ENCODE assay signal across 23 mouse cellular contexts in genomic region chr1:169695356-169695755, GRCm38 (mm10). TPM values are rescaled to one million over a fixed set of nuclear protein-coding genes. Genes with fewer than 3 reads are reported as not detected.
DNase-seq lines count a peak whose midpoint lies in the region; TF ChIP-seq lines count a peak whose summit lies in the region.
"Had no signal": no experiment of that assay in that cellular context is flagged by ENCODE, and none has a peak within 500 bp of the region (broad histone marks: within the 10 kb centered on the region; RNA-seq: fewer than 3 reads in every experiment).

No protein-coding gene starts in this region.

- peaks cover 28% of the 10 kb centered on the region for H3K4me1 ChIP-seq in embryonic fibroblast, embryonic 13.5 days (ENCODE audit: control insufficient read depth, insufficient read depth, low read length)
- H3K4me1 ChIP-seq: heart, embryonic 12.5 days; heart, embryonic 15.5 days; intestine, embryonic 15.5 days had no signal

- TF ChIP-seq CTCF in embryonic fibroblast, embryonic 13.5 days (IDR thresholded peaks at IDR 0.05; ENCODE audit: borderline replicate concordance, insufficient read depth, low read length), result no peak

- DNase-seq in 3T3-L1 (ENCODE audit: low read depth, low spot score), result peak; percentile 84
- DNase-seq in Muller cell, postnatal 12 days (ENCODE audit: inconsistent ontology term), result peak; percentile 74
- DNase-seq in retina, embryonic 14.5 days (ENCODE audit: low spot score), result no peak
- no peak for DNase-seq in right cerebral cortex, postnatal 14 days
- DNase-seq in urinary bladder, adult 2 months (ENCODE audit: low spot score), result no peak
- DNase-seq: adrenal gland, postnatal 10 days; adrenal gland, postnatal 36 days; B cell, adult 2 months; cerebellum, adult 18-20 months; cerebellum, adult 9-10 months; cerebellum, postnatal 14 days; forebrain, postnatal 0 days; gastrocnemius, postnatal 25 days; heart, adult 18-20 months; heart, postnatal 10 days; heart, postnatal 36 days had no signal

- no peak for TF ChIP-seq POLR2A in embryonic fibroblast, embryonic 13.5 days (IDR thresholded peaks at IDR 0.05; ENCODE audit: low read depth, low read length)

- peak overlapping the region; percentile 92 for H3K27ac ChIP-seq in embryonic fibroblast, embryonic 13.5 days (ENCODE audit: insufficient read depth, low read length)
- H3K27ac ChIP-seq: heart, embryonic 15.5 days; hindbrain, embryonic 10.5 days; hindbrain, embryonic 13.5 days; intestine, embryonic 15.5 days had no signal

- H3K4me3 ChIP-seq in embryonic fibroblast, embryonic 13.5 days (ENCODE audit: insufficient read depth, low read length), result no peak overlapping the region
- H3K4me3 ChIP-seq: heart, embryonic 12.5 days; heart, embryonic 15.5 days; hindbrain, embryonic 10.5 days; hindbrain, embryonic 13.5 days; intestine, embryonic 15.5 days had no signal

RNA-seq across cellular contexts. Expression of gene Rgs5, which starts 40.1 kb away (rescaled TPM):
- 1.9 and 2.6 TPM in 2 replicates for polyA plus RNA-seq in embryonic fibroblast, embryonic 13.5 days (2011; ENCODE audit: insufficient read length, low read depth, missing spikeins)
- 137 and 142 TPM in 2 replicates for polyA plus RNA-seq in urinary bladder, adult 2 months (2012; rRNA removed)

RNA-seq across cellular contexts. Expression of gene Rgs4, which starts 52.1 kb away (rescaled TPM):
- 12.9 and 18.2 TPM in 2 replicates for polyA plus RNA-seq in embryonic fibroblast, embryonic 13.5 days (2011; ENCODE audit: insufficient read length, low read depth, missing spikeins)
- 8.8 and 11.2 TPM in 2 replicates for polyA plus RNA-seq in urinary bladder, adult 2 months (2012; rRNA removed)
- polyA plus RNA-seq: CD4-positive, CD25-positive, alpha-beta regulatory T cell, adult 4 months had no signal

Comparison
In these comparisons a context has a peak if more than half of its experiments do, and no peak if none do; other contexts are left out.
1. DNase-seq: peak in 3T3-L1 (single experiment) and Muller cell, postnatal 12 days (single experiment); none in retina, embryonic 14.5 days (single experiment), right cerebral cortex, postnatal 14 days (single experiment) and urinary bladder, adult 2 months (single experiment).
2. RNA of gene Rgs5, which starts 40.1 kb away (polyA plus RNA-seq): 137 to 142 TPM in urinary bladder, adult 2 months; 1.9 to 2.6 TPM in embryonic fibroblast, embryonic 13.5 days; every median in the first group is over 10 times any median in the second.